Mouse (Mus musculus): Measurements from ENCODE around the gene Enox1.

The Enox1 gene

DNA sequence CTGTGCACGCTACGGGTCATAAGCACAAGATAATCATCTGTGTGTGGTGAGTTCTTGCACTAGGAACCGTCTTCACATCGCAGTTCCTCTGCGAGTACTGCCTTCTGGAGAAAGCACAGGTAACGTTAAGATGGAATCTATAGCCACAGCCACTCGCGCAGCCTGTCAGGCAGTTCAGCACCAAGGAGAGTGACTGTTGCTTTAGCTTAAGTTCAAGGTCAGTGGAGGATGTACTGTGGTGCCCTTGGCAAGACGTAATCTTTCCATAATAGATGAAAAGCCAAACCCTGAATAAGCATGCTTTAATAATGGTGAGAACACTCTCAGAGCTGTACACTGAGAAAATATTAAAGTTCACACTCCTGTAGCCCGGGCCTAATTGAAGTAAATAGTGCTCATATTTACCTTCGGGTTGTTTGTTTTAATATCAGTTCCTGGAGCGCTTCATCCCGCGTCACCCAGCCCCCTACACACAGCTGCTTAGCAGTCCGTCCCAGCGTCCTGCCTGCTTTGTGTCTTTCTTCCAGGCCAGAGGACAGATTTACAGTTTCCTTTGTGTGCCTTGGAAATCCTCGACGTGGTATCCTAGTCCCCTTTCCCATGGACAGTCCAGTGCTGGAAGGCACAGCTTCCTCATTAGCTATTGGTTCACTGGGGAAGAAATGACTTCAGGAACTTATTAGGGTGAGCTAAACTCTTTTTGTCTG, 38.9 kb downstream of the Enox1 start:
- peak; percentile 55 for DNase-seq (ENCODE audit: low spot score)

GRCm38 (mm10) chr14:77196246-77196645, 39.7 kb downstream of the Enox1 start:
- no peak for DNase-seq (ENCODE audit: low spot score)

DNA sequence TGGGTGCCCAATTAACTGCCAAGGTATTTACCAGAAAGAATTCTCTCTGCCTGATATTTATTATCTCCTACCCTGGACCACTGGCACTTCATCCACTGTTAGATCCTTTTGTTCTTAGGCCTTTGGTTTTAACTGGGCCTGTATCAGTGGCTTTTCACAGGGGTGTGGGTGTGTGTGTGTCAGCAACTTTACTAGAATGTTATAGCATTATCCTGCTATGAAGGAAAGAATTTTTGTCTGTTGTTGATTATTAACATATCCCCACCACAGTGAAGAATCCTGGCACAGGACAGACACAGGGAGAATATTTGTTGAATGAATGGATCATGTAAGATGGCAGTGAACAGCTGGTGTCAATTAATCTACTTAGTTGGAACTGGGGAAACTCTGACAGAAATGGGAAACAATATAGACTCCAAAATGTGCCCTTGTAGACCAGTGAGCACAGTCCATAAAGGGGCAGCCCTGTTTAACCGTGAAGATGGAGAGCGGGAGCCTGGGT, 40.9 kb downstream of the Enox1 start:
- DNase-seq (ENCODE audit: low spot score), result peak; percentile 26

GRCm38 (mm10) chr14:77210889-77211288, 54.3 kb downstream of the Enox1 start:
- no peak for DNase-seq (ENCODE audit: low spot score)

GRCm38 (mm10) chr14:77213210-77213609, 56.6 kb downstream of the Enox1 start:
- no peak for DNase-seq (ENCODE audit: low spot score)

- DNase-seq (ENCODE audit: low spot score), result no peak
Measured at GRCm38 (mm10) chr14:77214848-77215247, 58.3 kb downstream of the Enox1 start.

DNA sequence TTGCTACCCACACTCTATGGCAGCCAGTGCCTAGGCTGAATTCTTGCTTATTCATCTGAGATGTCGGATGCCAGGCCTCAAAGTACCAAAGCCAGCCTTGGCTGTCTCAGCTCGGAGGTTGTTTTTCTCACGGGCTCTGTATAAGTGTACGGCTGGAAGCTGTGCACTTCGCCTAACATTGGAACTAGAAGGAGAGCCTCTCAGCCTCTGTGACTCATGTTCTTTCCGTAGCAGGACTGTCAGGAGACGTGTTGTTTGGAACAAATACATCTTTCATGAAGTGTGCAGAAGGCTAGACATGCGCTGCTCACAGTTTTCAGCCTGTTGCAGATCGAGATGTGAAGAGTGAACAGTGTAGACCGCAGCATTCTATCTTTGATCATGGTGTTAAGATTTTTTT, 68.8 kb downstream of the Enox1 start:
- no peak for DNase-seq (ENCODE audit: low spot score)

GRCm38 (mm10) chr14:77238811-77239210, 82.2 kb downstream of the Enox1 start:
- no peak for DNase-seq (ENCODE audit: low spot score)

DNA sequence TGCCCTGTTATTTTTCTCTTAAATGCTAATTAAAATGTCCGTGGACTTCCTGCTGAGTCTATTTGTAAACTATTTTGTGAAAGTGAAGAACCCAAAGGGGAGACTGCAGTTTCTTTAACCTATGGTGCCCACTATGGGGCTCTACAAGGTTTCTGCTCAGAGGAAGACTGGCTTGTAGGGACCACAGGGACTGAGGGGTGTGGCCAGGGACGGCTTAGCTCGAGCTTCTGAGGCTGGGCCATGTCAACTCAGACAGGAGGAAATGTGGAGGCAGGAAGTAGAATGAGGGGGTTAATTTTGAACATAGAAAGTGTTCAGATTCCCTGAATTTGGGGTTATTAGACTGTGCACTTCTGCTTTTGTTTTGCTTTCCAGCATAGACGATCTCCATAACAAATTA, 82.8 kb downstream of the Enox1 start:
- DNase-seq (ENCODE audit: low spot score), result no peak

- no peak for DNase-seq (ENCODE audit: low spot score)
Measured at GRCm38 (mm10) chr14:77246977-77247376, 90.4 kb downstream of the Enox1 start.

GRCm38 (mm10) chr14:77248426-77248825, 91.9 kb downstream of the Enox1 start:
- DNase-seq (ENCODE audit: low spot score), result no peak

GRCm38 (mm10) chr14:77248946-77249345, 92.4 kb downstream of the Enox1 start:
- no peak for DNase-seq (ENCODE audit: low spot score)

DNA sequence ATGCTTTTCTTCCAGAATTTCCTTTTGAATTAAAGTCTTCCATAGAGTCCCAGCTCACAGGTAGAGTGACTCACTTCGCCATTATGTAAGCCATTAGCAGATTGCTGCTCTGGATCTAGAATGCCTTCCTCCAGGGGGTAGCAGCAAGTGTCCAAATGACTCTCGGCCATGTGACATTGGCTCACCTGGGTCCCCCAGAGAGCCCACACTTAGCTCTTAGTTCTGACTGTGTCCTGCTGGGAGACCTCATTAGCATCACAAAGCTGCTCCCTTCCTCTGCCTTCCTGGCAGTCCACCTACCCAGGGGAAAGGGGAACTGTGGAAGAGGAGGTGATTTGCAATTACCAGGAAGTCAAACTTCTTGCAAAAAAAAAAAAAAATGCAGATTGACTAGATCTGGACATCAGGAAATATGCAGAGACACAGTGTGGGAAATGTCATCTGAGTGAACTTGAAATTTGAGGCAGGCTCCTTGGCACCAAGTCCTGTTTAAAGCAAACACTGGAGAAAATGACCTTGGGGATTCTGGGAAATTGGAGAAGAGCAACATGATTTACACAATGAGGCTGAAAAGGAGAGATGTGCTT, 94.2 kb downstream of the Enox1 start:
- DNase-seq (ENCODE audit: low spot score), result no peak

DNA sequence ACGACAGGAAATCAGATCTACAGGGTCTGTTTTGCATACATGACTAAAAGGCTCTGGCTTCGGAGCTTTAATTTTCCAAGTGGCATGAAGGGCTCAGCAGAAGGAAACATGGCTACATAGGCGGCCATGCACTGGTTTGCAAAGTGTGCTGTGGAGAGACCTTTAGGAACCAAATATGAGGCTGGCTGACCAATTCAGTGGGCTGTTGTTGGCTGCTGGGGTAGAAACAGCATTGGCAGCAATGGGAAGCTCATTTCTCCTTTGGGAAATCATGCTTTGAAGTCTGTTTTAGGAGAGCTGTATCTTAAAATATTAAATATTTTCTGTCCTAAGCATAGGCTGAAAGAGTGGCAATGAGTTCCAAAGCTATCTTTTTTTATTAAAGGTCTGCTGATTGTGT, 98.6 kb downstream of the Enox1 start:
- no peak for DNase-seq (ENCODE audit: low spot score)

DNA sequence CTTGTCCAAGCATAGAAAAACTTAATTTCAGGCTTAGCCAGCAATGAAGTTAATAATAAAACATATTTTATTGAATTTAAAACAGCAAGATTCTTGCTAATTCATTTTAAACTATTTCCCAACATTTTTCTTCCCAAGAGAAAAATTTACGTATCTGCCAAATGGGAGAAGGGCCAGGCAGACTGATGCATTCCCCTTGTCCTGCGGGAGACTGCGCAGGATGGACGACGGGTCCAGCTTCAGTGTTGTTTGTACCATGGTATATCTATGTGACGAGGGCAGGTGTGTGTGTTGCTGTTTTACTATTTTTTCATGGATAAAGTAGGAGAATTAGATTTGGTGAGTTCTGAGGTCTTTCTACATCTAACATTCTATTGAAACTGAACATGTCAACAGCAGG, 99.1 kb downstream of the Enox1 start:
- no peak for DNase-seq (ENCODE audit: low spot score)

DNA sequence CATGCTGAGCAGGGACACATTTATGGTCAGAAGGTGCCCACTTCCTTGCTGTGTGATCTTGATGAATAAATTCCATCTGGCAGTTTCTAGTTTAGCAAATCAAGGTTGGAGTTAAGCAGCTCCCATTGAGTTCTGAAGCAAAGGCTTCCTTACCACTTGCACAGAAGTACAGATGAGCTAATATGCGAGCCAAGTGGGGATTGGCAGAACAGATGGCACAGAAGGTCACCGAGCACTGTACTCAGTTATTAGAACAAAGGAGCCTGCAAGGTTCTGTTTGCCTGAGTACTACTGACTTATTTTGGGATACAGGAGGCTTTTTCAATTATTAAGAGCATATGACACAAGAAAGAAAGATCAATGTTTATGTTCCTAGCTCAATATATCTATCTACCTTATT, 100.4 kb downstream of the Enox1 start:
- peak; percentile 20 for DNase-seq (ENCODE audit: low spot score)

DNA sequence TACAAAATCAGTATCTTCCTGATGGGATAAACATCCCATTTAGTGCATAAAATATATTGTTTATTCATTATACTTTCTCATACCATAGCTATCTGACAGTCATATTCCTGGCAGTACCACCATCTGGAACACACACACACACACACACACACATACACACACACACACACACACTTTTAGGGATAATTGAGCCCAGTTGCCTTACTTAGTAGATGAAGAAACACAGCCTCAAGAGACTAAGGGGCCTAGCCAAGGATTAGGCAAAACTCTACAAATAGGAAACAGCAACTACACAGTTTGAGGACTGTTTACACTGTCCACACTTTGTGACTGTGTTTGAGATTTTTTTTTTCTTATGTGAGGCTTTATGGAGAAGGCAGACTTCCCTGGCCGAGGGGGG, 100.9 kb downstream of the Enox1 start:
- no peak for DNase-seq (ENCODE audit: low spot score)

- DNase-seq (ENCODE audit: low spot score), result peak; percentile 51
Measured at GRCm38 (mm10) chr14:77258186-77258585, 101.6 kb downstream of the Enox1 start.

DNA sequence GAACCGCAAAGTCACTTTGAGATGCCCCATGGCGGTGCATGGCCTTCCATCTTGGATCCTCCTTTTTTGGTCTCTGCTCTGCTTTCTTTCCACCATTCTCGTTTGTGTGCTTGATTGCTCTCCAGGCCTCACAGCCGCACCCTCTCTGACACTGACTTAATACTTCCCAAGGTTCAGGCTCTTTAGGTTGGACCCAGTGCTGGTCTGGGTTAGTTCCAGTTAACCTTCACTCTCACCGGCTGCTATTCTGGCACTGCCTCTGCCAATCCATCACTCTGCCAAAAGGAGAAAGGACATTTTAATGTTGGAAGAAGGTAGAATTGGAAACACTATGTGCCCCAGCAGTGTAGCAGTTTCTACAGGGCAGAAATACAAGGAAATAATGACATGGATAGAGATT, 103.1 kb downstream of the Enox1 start:
- no peak for DNase-seq (ENCODE audit: low spot score)

DNA sequence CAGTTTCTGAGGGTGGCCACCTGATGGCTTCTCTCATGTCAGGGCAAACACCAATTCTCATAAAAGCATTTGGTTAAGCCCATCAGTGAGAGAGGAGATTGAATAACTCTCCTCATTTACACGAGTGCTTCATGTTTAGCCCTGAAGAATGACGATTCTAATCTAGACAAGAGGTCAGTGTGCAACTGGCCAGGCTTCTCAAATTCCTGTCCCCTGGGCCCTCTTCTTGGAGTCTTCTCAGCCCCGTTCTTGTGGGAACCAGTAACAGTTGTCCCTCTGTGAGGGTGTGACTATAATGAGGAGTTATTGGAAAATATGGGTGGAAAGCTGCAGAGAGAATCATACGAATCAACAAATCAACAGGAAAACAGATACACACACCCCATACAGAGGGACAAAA, 103.5 kb downstream of the Enox1 start:
- no peak for DNase-seq (ENCODE audit: low spot score)

DNA sequence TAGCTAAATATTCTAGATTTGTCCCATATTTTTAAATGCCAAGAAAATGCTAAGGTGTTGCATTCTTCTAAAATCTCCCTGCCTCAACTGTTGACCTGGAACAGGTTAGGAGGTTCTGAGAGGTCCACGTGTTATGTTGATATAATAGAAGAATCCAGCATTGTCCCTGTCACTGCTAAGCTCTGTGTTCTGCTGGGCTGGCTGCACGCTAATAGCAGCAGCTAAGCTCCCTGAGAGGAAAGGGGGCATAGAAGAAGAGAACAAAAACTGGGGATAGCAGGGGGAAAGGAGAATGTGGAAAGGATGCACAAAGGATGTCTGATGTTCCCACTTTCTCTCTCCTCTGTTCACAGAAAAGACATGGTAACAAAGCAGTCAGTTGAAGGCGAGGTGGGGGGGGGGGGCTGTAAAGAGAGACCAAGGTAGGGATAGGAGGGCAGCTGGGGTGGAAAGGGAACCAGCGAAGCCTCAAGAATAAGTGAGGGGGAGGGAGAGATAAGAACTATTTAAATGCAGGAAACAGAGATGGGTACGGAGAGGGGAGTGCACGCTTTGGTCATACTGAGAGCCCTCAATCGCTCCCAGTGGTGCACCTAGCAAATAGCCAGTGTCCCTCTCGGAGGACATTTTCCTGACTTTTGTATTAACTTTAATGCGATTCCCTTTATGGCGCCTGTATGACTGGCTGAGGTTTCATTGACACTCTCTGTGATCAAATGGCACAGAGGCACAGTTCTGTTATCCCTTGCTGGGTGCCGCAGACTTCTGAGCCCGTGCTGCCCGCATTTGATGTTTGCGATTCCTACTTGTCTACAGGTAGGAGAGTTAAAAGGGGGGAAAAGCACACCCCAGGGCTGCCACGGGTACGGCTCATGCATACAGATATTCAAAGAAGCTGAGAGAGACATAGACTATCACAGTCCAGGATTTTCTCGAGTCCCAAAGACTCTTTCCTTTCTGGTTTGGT, 110.5 kb downstream of the Enox1 start:
- DNase-seq (ENCODE audit: low spot score), result no peak

GRCm38 (mm10) chr14:77272248-77272930, 115.8 kb downstream of the Enox1 start:
- no peak for DNase-seq (ENCODE audit: low spot score)
